Mouse (Mus musculus) forebrain, postnatal 0 days (tissue): Measurements from ENCODE around the gene Gm20422. TPM values are rescaled to one million over a fixed set of nuclear protein-coding genes. Genes with fewer than 3 reads are reported as not detected.

Source experiments
- ATAC-seq: fragments of 200-750 bp; cut with Nextera tagmentation; 2 replicates; pipeline ENCODE4 v1.8.0; 2017; ENCODE audit warnings: mild to moderate bottlenecking, moderate library complexity
- DNase-seq: peaks from one replicate; pipeline ENCODE4 v3.0.0-alpha.2; 2015
- H3K27ac ChIP-seq: fragments of 300-500 bp; sonication (generic); 2 replicates; pipeline ENCODE4 v1.5.1; 2014; ENCODE audit warnings: low read depth, mild to moderate bottlenecking, antibody characterized with exemption, low read length, moderate library complexity, mixed read lengths
- H3K27me3 ChIP-seq: fragments of 300-500 bp; sonication (generic); 2 replicates; pipeline ENCODE4 v1.6.1; 2014; ENCODE audit warnings: mild to moderate bottlenecking, low read length, mixed read lengths; ENCODE audit not compliant: insufficient read depth
- H3K36me3 ChIP-seq: fragments of 300-500 bp; sonication (generic); 2 replicates; pipeline ENCODE4 v1.6.1; 2014; ENCODE audit warnings: mild to moderate bottlenecking, moderate library complexity; ENCODE audit not compliant: insufficient read depth
- H3K4me1 ChIP-seq: fragments of 300-500 bp; sonication (generic); 2 replicates; pipeline ENCODE4 v1.6.1; 2014; ENCODE audit warnings: antibody characterized with exemption; ENCODE audit not compliant: insufficient read depth
- H3K4me2 ChIP-seq: fragments of 300-500 bp; sonication (generic); 2 replicates; pipeline ENCODE4 v1.6.1; 2014; ENCODE audit warnings: low read depth, mild to moderate bottlenecking, moderate library complexity
- H3K4me3 ChIP-seq: fragments of 300-500 bp; sonication (generic); 2 replicates; pipeline ENCODE4 v1.5.1; 2014; ENCODE audit warnings: low read depth, low read length, mixed read lengths
- H3K9ac ChIP-seq: fragments of 300-500 bp; sonication (generic); 2 replicates; pipeline ENCODE4 v1.6.1; 2014; ENCODE audit warnings: mild to moderate bottlenecking
- H3K9me3 ChIP-seq: fragments of 300-500 bp; sonication (generic); 2 replicates; pipeline ENCODE4 v1.6.1; 2016; ENCODE audit warnings: low read length
- CTCF ChIP-seq: sonication (generic); IDR thresholded peaks from 2 replicates; pipeline ENCODE4 v1.5.1; 2016; ENCODE audit warnings: antibody characterized with exemption, control low read depth, low read depth
- WGBS: fragments of 180-500 bp; shearing (Covaris S2); extraction: QIAGEN DNeasy Blood & Tissue Kit; methylation state at CpG from one replicate; pipeline ENCODE4 v1.1.7; 2014; 5-methylcytosine and 5-hydroxymethylcytosine counted together
- polyA plus RNA-seq: library from polyadenylated mRNA; unstranded; fragments of >200 nt; fragmentation: Nextera tagmentation; extraction: Ambion mirVana; gene quantifications from 2 replicates; pipeline ENCODE4 v1.2.1, GENCODE M21; 2015
- total RNA-seq: library from RNA; depleted of rRNA; stranded (reverse); fragments of >200 nt; gene quantifications from 2 replicates; pipeline ENCODE4 v1.2.3, GENCODE M21; 2014

The Gm20422 gene
- total and polyA plus RNA-seq, 2 experiments from 2014 or later = 0.33 to 3.5 TPM

DNA sequence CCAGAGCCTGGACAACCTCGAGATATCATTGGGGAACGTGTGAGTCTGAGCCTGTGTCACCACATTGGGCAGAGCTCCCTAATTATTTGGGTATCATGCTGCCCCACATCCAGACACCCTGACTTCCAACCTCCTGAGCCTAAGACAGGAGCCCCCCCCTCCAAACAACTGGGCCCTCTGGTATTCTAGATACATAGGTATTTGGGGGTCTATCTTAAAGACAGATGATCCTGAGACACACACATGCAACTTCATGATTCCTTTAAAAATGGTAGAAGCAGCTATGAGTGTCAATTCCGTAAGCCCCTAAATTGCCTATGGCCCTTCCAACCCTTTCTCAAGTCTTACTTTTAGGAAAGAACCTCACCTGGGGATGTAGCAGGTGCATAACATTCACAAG lies 35.1 kb upstream of the Gm20422 start:
- TF ChIP-seq CTCF = no peak
- WGBS = 72% methylated on average over 3 of the region's 3 CpGs
- 0 out of 2 replicates have a peak, but pooled peaks cover 6% of the 10 kb centered on the region for H3K4me1 ChIP-seq
- H3K36me3 ChIP-seq = peaks cover 61% of the 10 kb centered on the region
- H3K4me2 ChIP-seq = peak overlapping the region; percentile 75
- H3K9me3 ChIP-seq = no peaks in the 10 kb centered on the region
- DNase-seq (no peak), ATAC-seq (no peak)
- H3K27ac ChIP-seq = 0 out of 2 replicates have a peak overlapping the region, but pooled peaks have one; percentile 15
- H3K27me3 ChIP-seq = no peaks in the 10 kb centered on the region
- H3K4me3 ChIP-seq = peak overlapping the region; percentile 65; the same call in 1 of the 2 replicates
- H3K9ac ChIP-seq = no peak overlapping the region

DNA sequence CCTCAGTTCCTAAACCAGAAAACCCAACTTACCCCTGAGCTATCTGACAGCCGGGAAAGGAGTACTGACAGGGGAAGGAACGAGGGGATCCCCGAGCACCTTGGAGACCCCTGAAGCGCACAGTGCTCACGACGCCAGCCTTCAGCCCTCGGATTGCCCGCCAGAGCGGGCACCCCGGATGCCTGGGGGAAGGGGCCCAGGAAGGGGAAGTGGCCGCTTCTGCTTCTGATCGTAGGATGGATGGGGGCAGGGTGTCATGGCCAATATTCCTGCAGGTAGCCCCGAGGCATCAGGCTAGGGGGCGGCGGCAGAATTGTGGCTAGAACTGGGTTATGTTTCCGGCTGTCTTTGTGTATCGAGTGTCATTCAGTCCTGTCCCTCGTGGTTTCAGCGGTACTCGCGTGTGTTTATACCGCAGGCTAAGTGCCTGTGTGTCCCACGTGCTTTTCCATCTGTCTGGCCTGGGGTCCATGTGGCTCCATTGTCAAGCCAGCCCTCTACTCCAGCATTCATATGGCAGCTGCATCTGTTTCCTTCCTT lies 34.2 kb upstream of the Gm20422 start:
- Histone ChIP-seq H3K36me3 (peaks cover 61% of the 10 kb centered on the region), H3K4me2 (peak overlapping the region; percentile 75), H3K27me3 (no peaks in the 10 kb centered on the region), H3K9ac (peak overlapping the region; percentile 87), H3K4me1 (0 out of 2 replicates have a peak, but pooled peaks cover 6% of the 10 kb centered on the region), H3K9me3 (no peaks in the 10 kb centered on the region), H3K27ac (peak overlapping the region; percentile 79), H3K4me3 (peak overlapping the region; percentile 65)
- peak; percentile 81 for ATAC-seq
- WGBS = 3% methylated on average over 23 of the region's 23 CpGs
- DNase-seq = peak; percentile 77
- TF ChIP-seq CTCF = no peak; the same call in 1 of the 2 replicates

DNA sequence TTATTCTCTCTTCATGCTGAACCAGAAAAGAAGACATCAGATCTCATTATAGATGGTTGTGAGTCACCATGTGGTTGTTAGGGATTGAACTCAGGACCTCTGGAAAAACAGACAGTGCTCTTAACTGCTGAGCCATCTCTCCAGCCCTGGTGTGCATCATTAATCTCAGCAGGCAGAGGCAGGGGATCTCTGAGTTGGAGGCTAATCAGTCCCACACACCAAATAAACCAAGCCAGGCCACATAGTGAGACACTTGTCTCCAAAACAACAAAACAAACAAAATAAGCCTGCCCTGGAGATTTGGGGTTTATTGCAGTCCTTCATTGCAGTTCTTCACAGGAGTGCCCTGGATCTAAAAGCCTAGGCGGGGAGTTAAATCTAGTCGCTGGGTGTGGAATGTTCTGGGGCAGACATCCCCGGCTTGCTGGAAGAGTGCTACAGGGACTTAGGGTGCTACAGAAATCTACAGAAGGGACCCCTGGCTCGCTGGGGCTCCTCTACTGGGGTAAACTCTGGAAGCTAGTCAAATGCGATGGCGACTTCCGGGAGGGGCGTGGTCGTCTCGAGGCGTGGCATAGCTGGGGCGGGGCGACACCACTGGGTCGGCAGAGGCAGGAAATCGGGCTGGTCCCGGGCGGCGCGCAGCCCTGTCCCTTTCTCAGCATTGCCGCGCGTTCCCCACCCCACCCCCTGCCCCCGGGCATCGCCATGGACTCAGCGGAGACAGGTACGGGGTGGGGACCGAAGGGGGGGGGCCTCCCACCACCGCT lies 33.6 kb upstream of the Gm20422 start, which contains the start of gene Gmip:
Gmip (plus strand) TSS at position 586 of the 770 bp plus-strand sequence.
- Histone ChIP-seq H3K36me3 (peaks cover 61% of the 10 kb centered on the region), H3K4me2 (peak within 1 kb of the TSS; percentile 75), H3K27me3 (no peaks in the 10 kb centered on the region), H3K9me3 (no peaks in the 10 kb centered on the region), H3K4me1 (0 out of 2 replicates have a peak, but pooled peaks cover 6% of the 10 kb centered on the region), H3K9ac (peak within 1 kb of the TSS; percentile 87), H3K27ac (peak within 1 kb of the TSS; percentile 79), H3K4me3 (peak within 1 kb of the TSS; percentile 65)
- TF ChIP-seq CTCF = no peak
- ATAC-seq (peak; percentile 72), DNase-seq (peak; percentile 73)
- WGBS = 8% methylated on average over 24 of the region's 28 CpGs

DNA sequence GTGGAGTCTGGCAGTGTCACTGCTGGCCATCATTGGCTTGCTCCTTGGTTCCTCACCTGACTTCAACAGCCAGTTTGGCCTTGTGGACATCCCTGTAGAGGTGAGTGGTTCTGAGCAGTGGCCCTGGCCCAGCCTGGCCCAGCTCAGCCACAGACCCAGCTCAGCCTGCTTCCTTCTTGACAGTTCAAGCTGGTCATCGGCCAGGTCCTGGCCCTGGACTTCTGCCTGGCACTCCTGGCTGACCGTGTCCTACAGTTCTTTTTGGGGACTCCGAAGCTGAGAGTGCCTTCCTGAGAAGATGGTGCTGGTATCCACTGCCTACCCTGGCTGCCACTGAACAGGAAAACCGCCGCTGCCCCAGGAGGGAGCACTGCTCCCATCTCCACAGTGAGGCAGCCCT lies 32.5 kb upstream of the Gm20422 start:
- no peak for DNase-seq
- no peaks in the 10 kb centered on the region for H3K9me3 ChIP-seq
- no peak overlapping the region for H3K4me2 ChIP-seq
- no peak overlapping the region for H3K4me3 ChIP-seq
- peaks cover 71% of the 10 kb centered on the region for H3K36me3 ChIP-seq
- WGBS = 95% methylated on average over 5 of the region's 5 CpGs
- H3K27ac ChIP-seq = no peak overlapping the region
- no peak for ATAC-seq
- no peaks in the 10 kb centered on the region for H3K27me3 ChIP-seq
- 0 out of 2 replicates have a peak, but pooled peaks cover 6% of the 10 kb centered on the region for H3K4me1 ChIP-seq
- H3K9ac ChIP-seq = no peak overlapping the region
- no peak for TF ChIP-seq CTCF

DNA sequence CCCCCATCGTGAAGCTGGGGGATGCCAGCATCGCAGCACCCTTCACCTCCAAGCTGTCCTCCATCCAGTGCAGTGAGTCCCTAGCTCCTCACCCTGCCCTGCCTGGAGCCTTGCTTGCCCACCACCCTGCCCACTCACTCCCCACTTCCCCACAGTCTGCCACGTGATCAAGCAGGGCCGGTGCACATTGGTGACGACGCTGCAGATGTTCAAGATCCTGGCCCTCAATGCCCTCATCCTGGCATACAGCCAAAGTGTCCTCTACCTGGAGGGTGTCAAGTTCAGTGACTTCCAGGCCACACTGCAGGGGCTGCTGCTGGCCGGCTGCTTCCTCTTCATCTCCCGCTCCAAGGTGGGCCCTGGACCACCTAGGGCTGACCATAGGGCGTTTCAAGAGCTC lies 30.8 kb upstream of the Gm20422 start:
- no peak for ATAC-seq
- peaks cover 69% of the 10 kb centered on the region for H3K36me3 ChIP-seq
- no peak overlapping the region for H3K9ac ChIP-seq
- no peaks in the 10 kb centered on the region for H3K27me3 ChIP-seq
- no peak overlapping the region for H3K27ac ChIP-seq
- H3K4me2 ChIP-seq = no peak overlapping the region
- H3K9me3 ChIP-seq = no peaks in the 10 kb centered on the region
- 94% methylated on average over 9 of the region's 9 CpGs for WGBS
- H3K4me3 ChIP-seq = no peak overlapping the region
- TF ChIP-seq CTCF = no peak
- no peak for DNase-seq
- H3K4me1 ChIP-seq = 0 out of 2 replicates have a peak, but pooled peaks cover 6% of the 10 kb centered on the region

DNA sequence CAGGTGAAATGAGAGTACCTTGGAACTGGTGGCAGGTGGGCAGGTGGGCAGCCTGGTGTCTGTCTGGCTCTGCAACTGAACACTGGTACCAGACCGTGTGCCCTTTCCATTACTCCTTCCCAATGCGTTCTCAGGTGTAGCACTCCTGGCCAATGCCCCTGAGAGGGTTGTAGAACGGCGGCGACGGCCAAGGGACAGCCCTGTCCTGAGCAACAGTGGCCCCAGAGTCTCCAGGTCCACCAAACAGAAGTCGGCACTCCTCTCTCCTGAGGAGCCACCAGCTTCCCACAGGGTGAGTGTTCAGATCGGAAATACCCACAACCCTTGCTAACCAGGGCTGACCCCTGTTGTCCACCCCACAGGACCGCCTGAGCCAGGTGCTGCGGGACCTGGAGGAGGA lies 30.4 kb upstream of the Gm20422 start:
- H3K4me1 ChIP-seq = 0 out of 2 replicates have a peak, but pooled peaks cover 6% of the 10 kb centered on the region
- WGBS = 95% methylated on average over 10 of the region's 10 CpGs

DNA sequence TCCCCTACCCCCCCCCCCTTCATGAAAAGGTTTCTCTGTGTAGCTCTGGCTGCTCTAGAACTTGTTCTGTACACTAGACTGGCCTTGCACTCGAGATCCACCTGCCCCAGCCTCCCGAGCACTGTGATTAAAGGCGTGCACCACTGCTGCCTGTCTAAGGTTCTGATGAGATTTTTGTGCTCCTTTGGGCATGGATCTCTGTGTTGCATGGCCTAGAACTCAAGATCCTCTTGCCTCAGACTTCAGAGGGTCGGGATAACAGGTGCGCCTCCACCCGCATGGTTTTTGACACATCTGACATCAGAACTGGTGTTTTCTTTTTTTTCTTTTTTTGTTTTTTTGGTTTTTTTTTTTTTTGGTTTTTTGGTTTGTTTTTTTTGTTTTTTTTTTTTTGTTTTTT lies 29.9 kb upstream of the Gm20422 start:
- TF ChIP-seq CTCF = no peak
- ATAC-seq (no peak), DNase-seq (no peak)
- H3K9me3 ChIP-seq = no peaks in the 10 kb centered on the region
- no peak overlapping the region for H3K9ac ChIP-seq
- 95% methylated on average over 6 of the region's 6 CpGs for WGBS
- H3K4me1 ChIP-seq = 0 out of 2 replicates have a peak, but pooled peaks cover under 1% of the 10 kb centered on the region
- H3K36me3 ChIP-seq = peaks cover 79% of the 10 kb centered on the region
- H3K4me3 ChIP-seq = no peak overlapping the region
- H3K27me3 ChIP-seq = no peaks in the 10 kb centered on the region
- no peak overlapping the region for H3K4me2 ChIP-seq
- no peak overlapping the region for H3K27ac ChIP-seq

More for the DNA sequence above, 30.4 kb upstream of the Gm20422 start:
- Histone ChIP-seq H3K27ac (no peak overlapping the region), H3K36me3 (peaks cover 73% of the 10 kb centered on the region), H3K4me3 (no peak overlapping the region), H3K27me3 (no peaks in the 10 kb centered on the region), H3K9ac (no peak overlapping the region), H3K4me2 (no peak overlapping the region), H3K9me3 (no peaks in the 10 kb centered on the region)
- DNase-seq (no peak), ATAC-seq (no peak)
- TF ChIP-seq CTCF = no peak
